ENCODE assay signal across 8 mouse cellular contexts in the genomic region with DNA sequence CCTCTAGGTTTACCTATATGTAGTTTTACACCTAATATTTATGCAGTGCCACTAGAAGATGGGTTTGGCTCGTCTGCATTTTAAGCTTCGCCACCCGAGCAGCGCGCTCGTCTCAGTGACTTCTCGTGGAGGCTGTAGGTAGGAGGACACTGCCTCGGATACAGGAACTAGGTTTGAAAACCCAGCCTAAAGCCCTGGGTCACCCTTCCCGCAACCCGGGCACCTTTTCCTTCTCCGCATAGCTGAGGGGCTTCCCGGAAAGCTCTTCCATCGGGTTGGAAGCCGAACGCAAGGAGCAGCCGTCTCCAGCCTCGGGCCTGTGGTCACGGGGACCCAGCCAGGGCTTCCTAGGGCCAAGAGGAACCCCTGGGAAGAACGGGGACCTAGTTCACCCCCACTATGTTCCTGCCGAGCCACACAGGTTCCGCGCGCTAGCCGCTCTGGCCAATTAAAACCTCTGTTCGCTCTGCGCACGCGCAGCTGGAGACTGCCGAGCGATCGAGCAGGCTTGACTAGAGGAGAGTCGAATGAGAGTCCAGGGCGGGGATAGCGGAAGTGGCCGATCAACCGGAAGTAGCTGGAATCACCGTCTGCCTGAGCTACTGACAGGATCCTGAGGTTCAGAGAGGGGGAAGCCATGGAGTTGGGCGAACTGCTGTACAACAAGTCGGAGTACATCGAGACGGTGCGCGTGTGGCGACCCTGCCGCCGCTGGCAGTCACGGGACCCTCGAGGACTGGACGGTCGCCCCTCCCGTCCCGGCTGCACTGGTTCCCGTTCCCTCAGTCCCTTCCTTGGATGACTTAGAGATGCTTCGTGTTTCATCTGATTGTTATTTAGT. TPM values are rescaled to one million over a fixed set of nuclear protein-coding genes. Genes with fewer than 3 reads are reported as not detected.
DNase-seq lines count a peak whose midpoint lies in the region; ATAC-seq and TF ChIP-seq lines count a peak whose summit lies in the region.

A gene (minus strand): TSS at position 489 of the 841 bp plus-strand sequence.
A gene (plus strand): TSS at position 545 of the 841 bp plus-strand sequence.

- peak; percentile 94 for TF ChIP-seq POLR2A in CH12.LX (IDR thresholded peaks at IDR 0.05; ENCODE audit: low read depth, low read length)

- dilution Hi-C loops in CH12.LX (cut with MboI; ENCODE audit: extremely low pct_ligation_motif_present, extremely low pct_unique_long_range_greater_than_20kb, low sequenced_read_pairs): no loop called here

- peak; percentile 98 for DNase-seq in CH12.LX (ENCODE audit: extremely low read depth)
- peak; percentile 99 for DNase-seq in c-Kit-positive CD71-positive TER-119-negative erythroid progenitor cells, embryonic 14.5 days (ENCODE audit: low read depth)
- peak; percentile 98 for DNase-seq in forebrain, embryonic 11.5 days (ENCODE audit: low spot score)
- peak; percentile 97 to 98 for DNase-seq in kidney, postnatal 36 days
- peak; percentile 95 for DNase-seq in telencephalon, adult 2 months (ENCODE audit: low read depth, low spot score)

- in situ Hi-C loops in CH12.LX (cut with MboI; ENCODE audit: low pct_ligation_motif_present, low pct_unique_long_range_greater_than_20kb, low sequenced_read_pairs): no loop called here

- no peak for TF ChIP-seq RAD21 in CH12.LX (IDR thresholded peaks at IDR 0.05; ENCODE audit: low read depth, low read length)

- TF ChIP-seq EP300 in CH12.LX (IDR thresholded peaks at IDR 0.05; ENCODE audit: low read length): no peak

- H3K79me2 ChIP-seq in CH12.LX (replicated peaks; ENCODE audit: control insufficient read depth, extremely low read depth, insufficient read depth, poor library complexity, severe bottlenecking): peaks cover 21% of the 10 kb centered on the region

- no peaks in the 10 kb centered on the region for H3K9me3 ChIP-seq in CH12.LX (replicated peaks; ENCODE audit: low read length)
- H3K9me3 ChIP-seq in forebrain, embryonic 11.5 days (ENCODE audit: control insufficient read depth, low read length): no peaks in the 10 kb centered on the region
- no peaks in the 10 kb centered on the region for H3K9me3 ChIP-seq in heart, embryonic 16.5 days (replicated peaks; ENCODE audit: control insufficient read depth, low read length)
- no peaks in the 10 kb centered on the region for H3K9me3 ChIP-seq in liver, embryonic 15.5 days (replicated peaks)
- H3K9me3 ChIP-seq in neural tube, embryonic 12.5 days: no peaks in the 10 kb centered on the region

- no peaks in the 10 kb centered on the region for H3K27me3 ChIP-seq in CH12.LX (replicated peaks)
- H3K27me3 ChIP-seq in forebrain, embryonic 11.5 days (ENCODE audit: control insufficient read depth, insufficient read depth, low read length): no peaks in the 10 kb centered on the region
- no peaks in the 10 kb centered on the region for H3K27me3 ChIP-seq in heart, embryonic 16.5 days (ENCODE audit: control insufficient read depth, insufficient read depth, low read length)
- H3K27me3 ChIP-seq in liver, embryonic 15.5 days: no peaks in the 10 kb centered on the region
- no peaks in the 10 kb centered on the region for H3K27me3 ChIP-seq in neural tube, embryonic 12.5 days (replicated peaks)

- H3K4me2 ChIP-seq in CH12.LX (ENCODE audit: insufficient read depth, low read depth, poor library complexity, severe bottlenecking): peak within 1 kb of the TSS; percentile 99
- H3K4me2 ChIP-seq in forebrain, embryonic 11.5 days (ENCODE audit: low read depth, low read length, severe bottlenecking): peak within 1 kb of the TSS; percentile 80
- H3K4me2 ChIP-seq in heart, embryonic 16.5 days (ENCODE audit: low read depth, low read length): peak within 1 kb of the TSS; percentile 81
- H3K4me2 ChIP-seq in liver, embryonic 15.5 days: peak within 1 kb of the TSS; percentile 70
- H3K4me2 ChIP-seq in neural tube, embryonic 12.5 days (replicated peaks): peak within 1 kb of the TSS; percentile 84

- peak within 1 kb of the TSS; percentile 88 for H3K9ac ChIP-seq in CH12.LX (ENCODE audit: insufficient read depth, low read depth)
- H3K9ac ChIP-seq in forebrain, embryonic 11.5 days (ENCODE audit: low read length): peak within 1 kb of the TSS; percentile 87
- H3K9ac ChIP-seq in heart, embryonic 16.5 days (ENCODE audit: low read length): peak within 1 kb of the TSS; percentile 92
- H3K9ac ChIP-seq in liver, embryonic 15.5 days: peak within 1 kb of the TSS; percentile 92
- H3K9ac ChIP-seq in neural tube, embryonic 12.5 days: peak within 1 kb of the TSS; percentile 72

- WGBS in forebrain, embryonic 11.5 days: under 1% methylated on average over 54 of the region's 54 CpGs
- 0% methylated on average over 54 of the region's 54 CpGs for WGBS in heart, embryonic 16.5 days
- WGBS in liver, embryonic 15.5 days (ENCODE audit: insufficient replicate concordance): under 1% methylated on average over 54 of the region's 54 CpGs
- under 1% methylated on average over 54 of the region's 54 CpGs for WGBS in neural tube, embryonic 12.5 days

- H3K27ac ChIP-seq in CH12.LX (ENCODE audit: insufficient read depth, low read depth): peak within 1 kb of the TSS; percentile 41
- no peak within 1 kb of the TSS for H3K27ac ChIP-seq in forebrain, embryonic 11.5 days (ENCODE audit: low read depth, low read length)
- peak within 1 kb of the TSS; percentile 81 for H3K27ac ChIP-seq in heart, embryonic 16.5 days (ENCODE audit: low read length)
- H3K27ac ChIP-seq in liver, embryonic 15.5 days (replicated peaks): peak within 1 kb of the TSS; percentile 89
- no peak within 1 kb of the TSS for H3K27ac ChIP-seq in neural tube, embryonic 12.5 days

- H3K36me3 ChIP-seq in CH12.LX (replicated peaks in 1 of 2; ENCODE audit: control insufficient read depth in 1 of 2, insufficient read depth in 1 of 2, low read length in 1 of 2): peaks cover 23 to 57% of the 10 kb centered on the region in 2 experiments
- H3K36me3 ChIP-seq in forebrain, embryonic 11.5 days (ENCODE audit: control insufficient read depth, insufficient read depth, low read length): peaks cover 2% of the 10 kb centered on the region; the same call in 1 of the 2 replicates
- H3K36me3 ChIP-seq in heart, embryonic 16.5 days (ENCODE audit: control insufficient read depth, insufficient read depth): peaks cover 23% of the 10 kb centered on the region
- peaks cover 53% of the 10 kb centered on the region for H3K36me3 ChIP-seq in liver, embryonic 15.5 days (replicated peaks)
- H3K36me3 ChIP-seq in neural tube, embryonic 12.5 days: peaks cover 33% of the 10 kb centered on the region

- peak within 1 kb of the TSS; percentile 88 to 99 (median 96) for H3K4me3 ChIP-seq in CH12.LX (replicated peaks in 1 of 3; ENCODE audit: low read depth in 2 of 3, low read length in 2 of 3, poor library complexity in 1 of 3)
- peak within 1 kb of the TSS; percentile 86 for H3K4me3 ChIP-seq in forebrain, embryonic 11.5 days (ENCODE audit: low read depth, low read length)
- H3K4me3 ChIP-seq in heart, embryonic 16.5 days (ENCODE audit: low read length): peak within 1 kb of the TSS; percentile 98
- peak within 1 kb of the TSS; percentile 97 for H3K4me3 ChIP-seq in liver, embryonic 15.5 days (replicated peaks)
- H3K4me3 ChIP-seq in neural tube, embryonic 12.5 days: peak within 1 kb of the TSS; percentile 83

- ATAC-seq in forebrain, embryonic 11.5 days (replicated peaks; ENCODE audit: low FRiP score): peak; percentile 97
- ATAC-seq in heart, embryonic 16.5 days (replicated peaks; ENCODE audit: extremely low read depth, insufficient read depth, low FRiP score): peak; percentile 98
- ATAC-seq in liver, embryonic 15.5 days (ENCODE audit: insufficient read depth): peak; percentile 99
- ATAC-seq in neural tube, embryonic 12.5 days (ENCODE audit: low FRiP score, low read depth): peak; percentile 96

- peaks cover 0 to 28% of the 10 kb centered on the region in 2 experiments; a peak in 3 of 4 replicates for H3K4me1 ChIP-seq in CH12.LX (ENCODE audit: control insufficient read depth in 1 of 2, insufficient read depth in 2 of 2)
- no peaks in the 10 kb centered on the region; the same call in 1 of the 2 replicates for H3K4me1 ChIP-seq in forebrain, embryonic 11.5 days (replicated peaks; ENCODE audit: control insufficient read depth, insufficient read depth, low read length)
- peaks cover 9% of the 10 kb centered on the region for H3K4me1 ChIP-seq in heart, embryonic 16.5 days (ENCODE audit: control insufficient read depth, insufficient read depth, low read length)
- peaks cover 21% of the 10 kb centered on the region for H3K4me1 ChIP-seq in liver, embryonic 15.5 days (replicated peaks)
- peaks cover 10% of the 10 kb centered on the region for H3K4me1 ChIP-seq in neural tube, embryonic 12.5 days

- no peak for TF ChIP-seq CTCF in CH12.LX (conservative IDR thresholded peaks at IDR 0.05 in 1 of 2, IDR thresholded peaks at IDR 0.05 in 1 of 2; ENCODE audit: low read depth in 2 of 2, low read length in 2 of 2)

TF ChIP-seq in CH12.LX, 34 proteins besides CTCF, POLR2A, EP300 and RAD21 (continues in another document):
- TF ChIP-seq MYC (IDR thresholded peaks at IDR 0.05; ENCODE audit: low read depth, low read length): peak; percentile 82; the same call in 1 of the 2 replicates
- TF ChIP-seq CHD2 (IDR thresholded peaks at IDR 0.05; ENCODE audit: low read length): peak; percentile 90
- TF ChIP-seq SIN3A (IDR thresholded peaks at IDR 0.05; ENCODE audit: low read length): peak; percentile 100
- no peak for TF ChIP-seq CHD1 (IDR thresholded peaks at IDR 0.05; ENCODE audit: low read depth, low read length)
- TF ChIP-seq NELFE (IDR thresholded peaks at IDR 0.05; ENCODE audit: low read depth, low read length): peak; percentile 96
- peak; percentile 38; the same call in 1 of the 2 replicates for TF ChIP-seq ETS1 (conservative IDR thresholded peaks at IDR 0.05; ENCODE audit: low read depth, low read length)

RNA-seq across cellular contexts. Expression of the first gene that starts in this region (rescaled TPM):
- total RNA-seq in CH12.LX (2012; rRNA removed): 11.7 and 14.4 TPM in 2 replicates
- 13.6 and 14.0 TPM in 2 replicates for total RNA-seq in CH12.LX (2014; rRNA removed)
- polyA plus RNA-seq in CH12.LX (2012; ENCODE audit: insufficient read length, low read depth): 14.6 and 17.5 TPM in 2 replicates
- 25.3 and 27.0 TPM in 2 replicates for polyA plus RNA-seq in forebrain, embryonic 11.5 days (2014; fragmentation: Nextera tagmentation; extraction: Ambion mirVana)
- polyA plus RNA-seq in heart, embryonic 16.5 days (2015; fragmentation: Nextera tagmentation; extraction: Ambion mirVana): 8.2 and 9.7 TPM in 2 replicates
- polyA plus RNA-seq in liver, embryonic 15.5 days (2015; fragmentation: Nextera tagmentation; extraction: Ambion mirVana): 10.2 and 11.9 TPM in 2 replicates
- 12.8 and 13.5 TPM in 2 replicates for polyA plus RNA-seq in neural tube, embryonic 12.5 days (2016; fragmentation: Nextera tagmentation; extraction: Ambion mirVana)

RNA-seq across cellular contexts. Expression of the second gene that starts in this region (rescaled TPM):
- total RNA-seq in CH12.LX (2012; rRNA removed) (54.3 and 56.5 TPM in 2 replicates), CH12.LX (2014; rRNA removed) (62.7 and 64.6 TPM in 2 replicates)
- 74.7 and 76.7 TPM in 2 replicates for polyA plus RNA-seq in CH12.LX (2012; ENCODE audit: insufficient read length, low read depth)
- polyA plus RNA-seq in forebrain, embryonic 11.5 days (2014; fragmentation: Nextera tagmentation; extraction: Ambion mirVana): 126 and 135 TPM in 2 replicates
- polyA plus RNA-seq in heart, embryonic 16.5 days (2015; fragmentation: Nextera tagmentation; extraction: Ambion mirVana): 77.8 TPM in 2 replicates
- polyA plus RNA-seq in liver, embryonic 15.5 days (2015; fragmentation: Nextera tagmentation; extraction: Ambion mirVana): 45.5 and 47.0 TPM in 2 replicates
- polyA plus RNA-seq in neural tube, embryonic 12.5 days (2016; fragmentation: Nextera tagmentation; extraction: Ambion mirVana): 136 and 146 TPM in 2 replicates

Comparison
In these comparisons a context has a peak if more than half of its experiments do, and no peak if none do; other contexts are left out.
1. H3K27ac ChIP-seq: peak in CH12.LX (single experiment), heart, embryonic 16.5 days (single experiment) and liver, embryonic 15.5 days (single experiment); none in forebrain, embryonic 11.5 days (single experiment) and neural tube, embryonic 12.5 days (single experiment).
2. Peak in every context shown above with its lines, with median percentiles within 50 percentile points of each other: DNase-seq, H3K4me2 ChIP-seq, H3K4me3 ChIP-seq, H3K9ac ChIP-seq and ATAC-seq.